Mouse (Mus musculus): ENCODE results near the gene Rchy1. TPM values are rescaled to one million over a fixed set of nuclear protein-coding genes. Genes with fewer than 3 reads are reported as not detected.

The Rchy1 gene
- polyA plus RNA-seq, 1 experiment from 2014 or later: 43.5 TPM

DNA sequence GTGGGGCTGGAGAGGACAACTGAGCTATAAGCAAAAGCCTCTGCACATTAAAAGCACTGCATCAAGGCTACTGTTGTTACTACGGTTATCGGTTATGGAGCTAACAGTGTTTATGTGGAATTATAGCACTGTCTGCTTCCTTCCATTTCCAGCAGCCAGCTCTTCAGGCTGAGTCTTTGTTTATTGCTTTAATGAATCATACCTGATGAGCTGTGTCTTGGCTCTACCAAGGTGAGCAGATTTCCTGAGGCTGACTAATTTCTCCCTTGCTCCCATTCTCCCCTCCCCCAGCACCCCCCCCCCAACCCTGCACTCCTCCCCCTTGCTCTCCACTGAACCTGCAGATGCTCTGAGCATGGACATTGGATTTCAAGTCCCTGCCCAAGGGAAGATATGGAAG, 24.9 kb upstream of the Rchy1 start:
- no peaks in the 10 kb centered on the region for H3K36me3 ChIP-seq (ENCODE audit: control insufficient read depth, insufficient read depth, low read length)

DNA sequence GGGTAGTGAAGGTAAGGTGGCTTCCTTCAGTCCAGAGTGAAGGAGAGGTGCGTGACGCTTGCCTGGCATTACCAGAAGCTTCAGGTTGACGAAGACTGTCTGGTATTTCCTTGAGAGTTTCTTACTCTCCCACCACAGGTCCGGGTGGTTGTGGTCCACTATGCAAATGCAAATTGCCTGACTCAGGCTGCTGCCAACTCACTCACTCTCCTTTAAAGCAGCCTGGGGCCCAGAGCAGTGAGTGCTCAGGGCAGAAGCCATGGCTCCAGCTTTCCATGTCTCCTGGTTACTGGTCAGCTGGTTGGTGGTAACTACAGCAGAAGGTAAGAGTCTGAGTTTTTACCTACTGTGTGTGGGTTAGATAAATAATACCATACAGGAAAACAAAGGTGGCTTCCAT, 24.4 kb upstream of the Rchy1 start, which contains the start of gene Odaph:
Gene Odaph (plus strand): TSS at position 240 of the 400 bp plus-strand sequence.
- Histone ChIP-seq H3K4me3 (ENCODE audit: low read depth, low read length) (no peak within 1 kb of the TSS), H3K9me3 (replicated peaks; ENCODE audit: control insufficient read depth, low read length) (no peaks in the 10 kb centered on the region), H3K4me2 (ENCODE audit: low read length) (no peak within 1 kb of the TSS), H3K27ac (ENCODE audit: low read depth, low read length) (no peak within 1 kb of the TSS), H3K4me1 (ENCODE audit: control insufficient read depth, insufficient read depth, low read length) (no peaks in the 10 kb centered on the region), H3K27me3 (replicated peaks; ENCODE audit: control insufficient read depth, insufficient read depth, low read length) (no peaks in the 10 kb centered on the region), H3K9ac (ENCODE audit: low read length) (no peak within 1 kb of the TSS), H3K36me3 (ENCODE audit: control insufficient read depth, insufficient read depth, low read length) (no peaks in the 10 kb centered on the region)
- DNase-seq (ENCODE audit: low spot score): no peak
- 65% methylated on average over 4 of the region's 4 CpGs for WGBS
- no peak for ATAC-seq

More for the DNA sequence above, 24.9 kb upstream of the Rchy1 start:
- Histone ChIP-seq H3K4me2 (ENCODE audit: low read length) (no peak overlapping the region), H3K9ac (ENCODE audit: low read length) (no peak overlapping the region), H3K9me3 (replicated peaks; ENCODE audit: control insufficient read depth, low read length) (no peaks in the 10 kb centered on the region), H3K4me3 (ENCODE audit: low read depth, low read length) (no peak overlapping the region), H3K4me1 (ENCODE audit: control insufficient read depth, insufficient read depth, low read length) (no peaks in the 10 kb centered on the region), H3K27me3 (replicated peaks; ENCODE audit: control insufficient read depth, insufficient read depth, low read length) (no peaks in the 10 kb centered on the region), H3K27ac (ENCODE audit: low read depth, low read length) (no peak overlapping the region)
- 87% methylated on average over 2 of the region's 2 CpGs for WGBS
- DNase-seq (ENCODE audit: low spot score) (no peak), ATAC-seq (no peak)

DNA sequence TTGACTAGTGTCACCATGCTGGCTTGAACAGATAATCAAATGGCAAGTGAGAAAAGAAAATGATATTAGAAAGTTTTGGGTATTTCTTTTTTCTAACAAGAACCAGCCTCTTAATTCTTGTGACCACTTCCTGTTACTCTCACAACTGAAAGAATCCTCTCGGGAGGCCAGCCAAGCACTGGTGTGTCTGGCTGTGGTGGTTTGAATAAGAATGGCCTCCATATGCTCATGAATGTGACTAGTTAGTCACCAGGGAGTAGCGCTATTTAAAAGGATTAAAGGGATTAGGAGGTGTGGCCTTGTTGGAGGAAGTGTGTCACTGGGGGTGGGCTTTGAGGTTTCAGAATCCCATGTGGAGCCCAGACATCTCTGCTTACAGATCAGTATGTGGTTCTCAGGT, 22.9 kb upstream of the Rchy1 start:
- Histone ChIP-seq H3K27me3 (replicated peaks; ENCODE audit: control insufficient read depth, insufficient read depth, low read length) (no peaks in the 10 kb centered on the region), H3K27ac (ENCODE audit: low read depth, low read length) (no peak overlapping the region), H3K4me1 (ENCODE audit: control insufficient read depth, insufficient read depth, low read length) (no peaks in the 10 kb centered on the region), H3K36me3 (ENCODE audit: control insufficient read depth, insufficient read depth, low read length) (no peaks in the 10 kb centered on the region), H3K9ac (ENCODE audit: low read length) (no peak overlapping the region), H3K4me3 (ENCODE audit: low read depth, low read length) (no peak overlapping the region), H3K9me3 (replicated peaks; ENCODE audit: control insufficient read depth, low read length) (no peaks in the 10 kb centered on the region), H3K4me2 (ENCODE audit: low read length) (no peak overlapping the region)
- ATAC-seq: no peak
- WGBS: 33% methylated on average over 2 of the region's 2 CpGs
- DNase-seq (ENCODE audit: low spot score): no peak

DNA sequence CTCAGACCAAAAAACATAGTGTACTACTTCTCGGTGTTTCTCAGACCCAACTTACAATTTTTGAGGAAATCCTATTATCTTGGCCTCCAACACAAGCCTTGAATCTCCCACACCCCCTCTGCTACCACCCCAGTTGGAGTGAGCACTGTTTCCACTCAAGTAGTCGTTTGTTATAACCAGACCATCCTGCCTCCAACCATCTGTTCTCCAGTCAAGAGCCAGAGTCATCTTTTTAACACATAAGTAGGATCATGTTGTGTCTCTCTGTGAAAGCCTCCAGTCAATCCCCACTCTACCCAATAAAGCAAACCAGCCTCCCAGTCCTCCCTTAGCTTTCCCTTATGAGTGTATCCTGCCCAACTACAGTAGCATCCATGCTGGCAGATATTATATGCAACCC, 20.6 kb upstream of the Rchy1 start:
- no peaks in the 10 kb centered on the region for H3K36me3 ChIP-seq (ENCODE audit: control insufficient read depth, insufficient read depth, low read length)
- H3K4me2 ChIP-seq (ENCODE audit: low read length): no peak overlapping the region
- DNase-seq (ENCODE audit: low spot score) (no peak), ATAC-seq (no peak)
- H3K9ac ChIP-seq (ENCODE audit: low read length): no peak overlapping the region
- H3K27ac ChIP-seq (ENCODE audit: low read depth, low read length): no peak overlapping the region
- WGBS: 67% methylated on average over 2 of the region's 2 CpGs
- H3K27me3 ChIP-seq (replicated peaks; ENCODE audit: control insufficient read depth, insufficient read depth, low read length): no peaks in the 10 kb centered on the region
- H3K9me3 ChIP-seq (replicated peaks; ENCODE audit: control insufficient read depth, low read length): no peaks in the 10 kb centered on the region
- H3K4me1 ChIP-seq (ENCODE audit: control insufficient read depth, insufficient read depth, low read length): no peaks in the 10 kb centered on the region
- H3K4me3 ChIP-seq (ENCODE audit: low read depth, low read length): no peak overlapping the region

DNA sequence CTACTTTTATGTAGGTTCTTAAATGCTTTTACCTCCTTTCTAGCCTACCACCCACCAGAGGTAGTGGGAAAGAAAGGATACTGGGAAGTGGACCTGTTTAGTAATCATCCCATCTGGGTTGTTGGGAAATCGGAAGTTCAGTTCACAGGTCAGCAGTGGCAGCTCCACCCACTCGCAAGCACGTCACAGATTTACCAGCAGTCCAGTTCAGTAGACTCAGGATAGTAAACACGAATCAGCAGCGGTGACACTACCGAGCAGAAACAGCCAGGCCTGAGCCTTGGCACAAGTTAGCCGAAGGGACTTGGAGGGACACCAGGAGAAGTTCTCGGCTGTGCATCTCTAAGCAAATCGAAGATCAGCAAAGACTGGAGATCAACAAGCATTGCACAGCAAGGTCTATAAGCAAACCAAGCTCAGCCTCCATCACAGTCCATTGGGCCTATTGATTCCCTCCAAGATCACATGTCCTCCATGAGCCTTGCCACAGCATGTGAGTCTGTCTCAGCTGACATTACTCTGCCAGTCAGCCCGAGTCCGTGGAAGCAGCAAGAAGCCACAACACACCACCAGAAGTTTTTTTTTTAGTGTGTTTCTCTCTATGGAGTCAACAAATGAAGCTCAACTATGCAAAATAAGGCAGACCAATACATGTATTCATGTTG, 18.4 kb upstream of the Rchy1 start:
- DNase-seq (ENCODE audit: low spot score) (no peak), ATAC-seq (no peak)
- Histone ChIP-seq H3K4me3 (ENCODE audit: low read depth, low read length) (no peak overlapping the region), H3K9ac (ENCODE audit: low read length) (no peak overlapping the region), H3K27ac (ENCODE audit: low read depth, low read length) (no peak overlapping the region), H3K4me1 (ENCODE audit: control insufficient read depth, insufficient read depth, low read length) (no peaks in the 10 kb centered on the region), H3K36me3 (ENCODE audit: control insufficient read depth, insufficient read depth, low read length) (no peaks in the 10 kb centered on the region), H3K4me2 (ENCODE audit: low read length) (no peak overlapping the region), H3K27me3 (replicated peaks; ENCODE audit: control insufficient read depth, insufficient read depth, low read length) (no peaks in the 10 kb centered on the region), H3K9me3 (replicated peaks; ENCODE audit: control insufficient read depth, low read length) (no peaks in the 10 kb centered on the region)
- WGBS: 94% methylated on average over 11 of the region's 11 CpGs

DNA sequence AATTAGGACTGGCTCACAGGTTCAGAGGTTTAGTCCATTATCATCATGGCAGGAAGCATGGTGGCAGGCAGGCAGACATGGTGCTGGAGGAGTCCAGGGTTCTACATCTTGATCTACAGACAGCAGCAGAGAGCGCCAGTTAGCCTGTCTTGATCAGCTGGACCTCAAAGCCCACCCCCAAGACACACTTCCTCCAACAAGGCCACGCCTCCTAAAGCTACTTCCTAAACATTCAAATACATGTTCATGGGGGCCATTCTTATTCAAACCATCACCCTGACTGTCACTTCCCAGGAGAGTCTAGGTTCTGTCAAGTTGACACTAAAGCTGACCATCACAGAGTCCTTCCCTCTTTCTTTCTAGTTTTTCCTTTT, 14.5 kb upstream of the Rchy1 start:
- ATAC-seq (no peak), DNase-seq (ENCODE audit: low spot score) (no peak)
- 85% methylated on average over 2 of the region's 2 CpGs for WGBS
- H3K9ac ChIP-seq (ENCODE audit: low read length): no peak overlapping the region
- no peaks in the 10 kb centered on the region for H3K27me3 ChIP-seq (replicated peaks; ENCODE audit: control insufficient read depth, insufficient read depth, low read length)
- no peak overlapping the region for H3K4me3 ChIP-seq (ENCODE audit: low read depth, low read length)
- no peak overlapping the region for H3K4me2 ChIP-seq (ENCODE audit: low read length)
- no peaks in the 10 kb centered on the region for H3K9me3 ChIP-seq (replicated peaks; ENCODE audit: control insufficient read depth, low read length)
- no peaks in the 10 kb centered on the region for H3K4me1 ChIP-seq (ENCODE audit: control insufficient read depth, insufficient read depth, low read length)
- H3K27ac ChIP-seq (ENCODE audit: low read depth, low read length): no peak overlapping the region
- no peaks in the 10 kb centered on the region for H3K36me3 ChIP-seq (ENCODE audit: control insufficient read depth, insufficient read depth, low read length)

DNA sequence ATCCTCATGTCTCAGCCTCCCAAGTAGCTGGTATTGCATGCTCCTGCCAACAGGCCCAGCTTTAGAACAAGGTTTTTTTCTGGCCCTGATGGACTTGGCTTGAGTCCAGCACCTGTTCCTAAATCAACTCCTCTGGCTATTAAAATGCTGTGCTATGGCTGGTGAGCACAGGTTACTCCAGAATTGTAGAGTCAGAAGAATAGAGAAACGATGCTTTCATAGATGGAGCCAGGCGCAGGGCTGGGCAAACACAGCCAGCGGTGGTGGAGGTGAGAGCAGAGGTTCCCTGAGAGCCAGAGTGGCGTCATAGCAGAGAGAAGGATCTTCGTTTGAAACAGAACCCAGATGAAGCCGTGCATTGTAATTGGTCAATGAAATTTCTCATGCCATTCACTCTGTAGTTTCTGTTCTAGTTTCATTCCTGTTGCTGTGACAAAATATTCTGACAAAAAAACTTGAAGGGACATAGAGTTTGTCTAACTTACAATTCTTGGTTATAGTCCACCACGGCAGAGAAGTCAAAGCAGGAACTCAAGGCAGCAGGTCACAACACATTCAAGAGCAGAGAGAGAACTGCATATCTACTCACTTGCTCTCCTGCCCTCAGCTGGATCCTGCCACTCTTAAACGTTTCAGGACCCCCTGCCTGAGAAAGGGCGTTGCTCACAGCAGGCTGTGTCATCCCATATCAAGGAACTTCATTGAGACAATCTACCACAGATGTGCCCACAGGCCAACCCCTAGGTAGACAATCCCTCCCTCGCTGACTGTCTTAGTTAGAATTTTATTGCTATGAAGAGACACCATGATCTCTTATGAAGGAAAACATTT, 13.9 kb upstream of the Rchy1 start:
- WGBS: 76% methylated on average over 10 of the region's 10 CpGs
- Histone ChIP-seq H3K4me2 (ENCODE audit: low read length) (no peak overlapping the region), H3K9me3 (replicated peaks; ENCODE audit: control insufficient read depth, low read length) (no peaks in the 10 kb centered on the region), H3K36me3 (ENCODE audit: control insufficient read depth, insufficient read depth, low read length) (no peaks in the 10 kb centered on the region), H3K4me1 (ENCODE audit: control insufficient read depth, insufficient read depth, low read length) (no peaks in the 10 kb centered on the region), H3K27me3 (replicated peaks; ENCODE audit: control insufficient read depth, insufficient read depth, low read length) (no peaks in the 10 kb centered on the region), H3K27ac (ENCODE audit: low read depth, low read length) (no peak overlapping the region), H3K9ac (ENCODE audit: low read length) (no peak overlapping the region), H3K4me3 (ENCODE audit: low read depth, low read length) (no peak overlapping the region)
- ATAC-seq (no peak), DNase-seq (ENCODE audit: low spot score) (no peak)

DNA sequence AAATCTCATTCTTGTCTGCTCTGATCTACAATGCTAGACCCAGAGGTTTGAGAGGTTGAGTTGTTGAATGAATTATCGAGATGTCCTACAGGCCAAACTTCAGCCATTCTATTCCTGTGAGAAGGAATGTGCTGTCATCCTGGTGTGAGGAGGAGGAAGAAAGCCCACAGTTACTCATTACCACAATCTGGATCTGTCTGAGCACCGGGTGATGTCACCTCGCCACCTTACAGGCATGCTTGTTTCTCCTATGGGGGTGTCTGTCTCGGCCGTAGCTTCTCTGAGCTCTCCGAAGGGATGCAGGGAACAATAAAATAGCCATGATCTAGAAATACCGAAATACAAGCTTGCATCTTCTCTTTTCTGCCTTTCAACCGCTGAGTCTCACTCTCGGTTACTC, 12.9 kb upstream of the Rchy1 start:
- DNase-seq (ENCODE audit: low spot score) (no peak), ATAC-seq (no peak)
- no peaks in the 10 kb centered on the region for H3K36me3 ChIP-seq (ENCODE audit: control insufficient read depth, insufficient read depth, low read length)
- H3K4me2 ChIP-seq (ENCODE audit: low read length): no peak overlapping the region
- WGBS: 92% methylated on average over 9 of the region's 9 CpGs
- H3K27me3 ChIP-seq (replicated peaks; ENCODE audit: control insufficient read depth, insufficient read depth, low read length): no peaks in the 10 kb centered on the region
- H3K9ac ChIP-seq (ENCODE audit: low read length): no peak overlapping the region
- H3K9me3 ChIP-seq (replicated peaks; ENCODE audit: control insufficient read depth, low read length): no peaks in the 10 kb centered on the region
- H3K4me1 ChIP-seq (ENCODE audit: control insufficient read depth, insufficient read depth, low read length): no peaks in the 10 kb centered on the region
- H3K27ac ChIP-seq (ENCODE audit: low read depth, low read length): no peak overlapping the region
- H3K4me3 ChIP-seq (ENCODE audit: low read depth, low read length): no peak overlapping the region

DNA sequence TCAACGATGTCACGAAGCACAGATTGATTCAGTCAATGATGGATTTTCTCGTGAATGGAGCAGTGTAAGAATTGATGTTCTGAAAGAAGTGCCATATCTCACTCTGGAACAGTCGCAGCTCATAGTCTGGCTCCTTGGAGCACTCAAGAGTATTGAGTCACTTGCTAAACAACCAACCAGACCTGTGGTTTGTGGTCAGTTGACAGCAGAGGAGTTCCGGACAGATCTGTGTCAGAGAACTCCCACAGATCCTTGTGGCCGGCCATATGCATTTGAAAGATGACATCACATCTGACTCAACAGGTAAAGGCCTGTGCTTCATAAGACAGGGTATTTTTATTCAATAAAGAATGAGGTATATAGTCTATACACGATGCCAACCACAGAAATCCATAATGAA, 11.1 kb upstream of the Rchy1 start:
- Histone ChIP-seq H3K4me3 (ENCODE audit: low read depth, low read length) (no peak overlapping the region), H3K4me1 (ENCODE audit: control insufficient read depth, insufficient read depth, low read length) (no peaks in the 10 kb centered on the region), H3K4me2 (ENCODE audit: low read length) (no peak overlapping the region), H3K9ac (ENCODE audit: low read length) (no peak overlapping the region), H3K27me3 (replicated peaks; ENCODE audit: control insufficient read depth, insufficient read depth, low read length) (no peaks in the 10 kb centered on the region), H3K27ac (ENCODE audit: low read depth, low read length) (no peak overlapping the region), H3K36me3 (ENCODE audit: control insufficient read depth, insufficient read depth, low read length) (no peaks in the 10 kb centered on the region), H3K9me3 (replicated peaks; ENCODE audit: control insufficient read depth, low read length) (no peaks in the 10 kb centered on the region)
- DNase-seq (ENCODE audit: low spot score): no peak
- 91% methylated on average over 7 of the region's 7 CpGs for WGBS
- ATAC-seq: no peak
